Mouse (Mus musculus) hindbrain, postnatal 0 days (tissue): ENCODE data around the gene Raver2. TPM values are rescaled to one million over a fixed set of nuclear protein-coding genes. Genes with fewer than 3 reads are reported as not detected.

ENCODE experiments used
- ATAC-seq: fragments of 200-750 bp; cut with Nextera tagmentation; 2 replicates; pipeline ENCODE4 v1.8.0; 2017; ENCODE audit warnings: mild to moderate bottlenecking, moderate TSS enrichment, moderate library complexity
- DNase-seq: peaks from one replicate; pipeline ENCODE4 v3.0.0-alpha.2; 2015; ENCODE audit warnings: low spot score
- H3K27ac ChIP-seq: fragments of 300-500 bp; sonication (generic); 2 replicates; pipeline ENCODE4 v1.5.1; 2014; ENCODE audit warnings: mild to moderate bottlenecking
- H3K27me3 ChIP-seq: fragments of 300-500 bp; sonication (generic); 2 replicates; pipeline ENCODE4 v1.6.1; 2014; ENCODE audit warnings: low read length, mixed read lengths; ENCODE audit not compliant: insufficient read depth
- H3K36me3 ChIP-seq: fragments of 300-500 bp; sonication (generic); 2 replicates; pipeline ENCODE4 v1.6.1; 2014; ENCODE audit warnings: low read length, mixed read lengths; ENCODE audit not compliant: insufficient read depth
- H3K4me1 ChIP-seq: fragments of 300-500 bp; sonication (generic); 2 replicates; pipeline ENCODE4 v1.6.1; 2014; ENCODE audit warnings: antibody characterized with exemption, low read length, mixed read lengths; ENCODE audit not compliant: insufficient read depth
- H3K4me2 ChIP-seq: fragments of 300-500 bp; sonication (generic); 2 replicates; pipeline ENCODE4 v1.6.1; 2014; ENCODE audit warnings: low read depth, mild to moderate bottlenecking, low read length, moderate library complexity, mixed read lengths
- H3K4me3 ChIP-seq: fragments of 300-500 bp; sonication (generic); 2 replicates; pipeline ENCODE4 v1.5.1; 2014; ENCODE audit warnings: low read length
- H3K9ac ChIP-seq: fragments of 300-500 bp; sonication (generic); replicated peaks from 2 replicates; pipeline ENCODE4 v1.6.1; 2014; ENCODE audit warnings: mild to moderate bottlenecking, low read length, moderate library complexity, mixed read lengths
- H3K9me3 ChIP-seq: fragments of 300-500 bp; sonication (generic); 2 replicates; pipeline ENCODE4 v1.6.1; 2016; ENCODE audit warnings: low read length, mixed read lengths
- CTCF ChIP-seq: IDR thresholded peaks from 2 replicates; pipeline ENCODE4 v1.5.1; 2016; ENCODE audit warnings: antibody characterized with exemption, control low read depth, low read depth
- WGBS: fragments of 180-500 bp; shearing (Covaris S2); extraction: QIAGEN DNeasy Blood & Tissue Kit; methylation state at CpG from one replicate; pipeline ENCODE4 v1.1.7; 2014; 5-methylcytosine and 5-hydroxymethylcytosine counted together
- polyA plus RNA-seq: library from polyadenylated mRNA; unstranded; fragments of >200 nt; fragmentation: Nextera tagmentation; extraction: Ambion mirVana; gene quantifications from 2 replicates; pipeline ENCODE4 v1.2.1, GENCODE M21; 2015
- total RNA-seq: library from RNA; depleted of rRNA; stranded (reverse); fragments of >200 nt; gene quantifications from 2 replicates; pipeline ENCODE4 v1.2.3, GENCODE M21; 2014

Raver2 gene
- total and polyA plus RNA-seq, 2 experiments from 2014 or later: 6.6 to 20.2 TPM

DNA sequence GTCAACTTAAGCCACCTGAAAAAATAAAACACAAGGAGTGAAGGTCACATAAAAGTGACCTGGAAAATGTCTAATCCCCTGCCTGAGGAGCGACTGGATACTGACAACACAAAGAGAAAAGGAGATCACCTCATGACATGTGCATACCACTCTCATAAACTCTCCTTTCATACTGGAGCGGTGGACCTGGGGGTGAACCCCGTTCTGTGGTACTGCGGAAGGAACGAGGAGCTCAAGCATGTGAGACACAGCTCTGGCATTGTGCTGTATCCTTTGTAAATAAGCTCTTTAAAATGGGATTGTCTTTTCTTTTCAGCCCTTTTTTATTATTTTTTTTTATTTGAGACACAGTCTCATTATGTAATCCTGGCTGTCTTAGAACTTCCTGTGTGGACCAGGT lies 111.9 kb downstream of the Raver2 start:
- Histone ChIP-seq H3K36me3 (peaks cover 26% of the 10 kb centered on the region), H3K4me2 (no peak overlapping the region), H3K9ac (no peak overlapping the region), H3K4me1 (no peaks in the 10 kb centered on the region), H3K9me3 (no peaks in the 10 kb centered on the region), H3K4me3 (no peak overlapping the region), H3K27me3 (no peaks in the 10 kb centered on the region), H3K27ac (no peak overlapping the region)
- TF ChIP-seq CTCF: no peak
- WGBS: 72% methylated on average over 5 of the region's 5 CpGs
- no peak for DNase-seq
- no peak for ATAC-seq

DNA sequence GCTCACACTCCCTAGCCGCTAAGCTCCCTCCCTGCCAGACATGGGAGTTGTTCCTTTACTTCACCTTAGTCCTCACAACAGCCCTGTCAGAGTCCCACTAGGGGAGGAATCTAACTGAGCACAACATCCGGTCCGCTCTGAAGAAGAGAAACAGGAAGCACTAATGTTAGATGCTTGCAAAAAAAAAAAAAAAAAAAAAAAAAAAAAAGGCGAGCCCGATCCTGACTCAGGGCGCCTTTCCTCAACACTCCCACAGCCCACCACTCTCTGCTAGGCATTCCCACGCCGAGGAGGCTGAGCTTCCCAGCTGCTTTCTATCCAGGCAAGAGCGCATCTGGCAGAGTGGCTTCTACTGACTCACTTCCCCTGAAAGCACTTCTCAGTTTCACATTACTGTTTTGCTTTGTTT lies 113.8 kb downstream of the Raver2 start:
- H3K27ac ChIP-seq: no peak overlapping the region
- H3K27me3 ChIP-seq: no peaks in the 10 kb centered on the region
- H3K4me1 ChIP-seq: no peaks in the 10 kb centered on the region
- 73% methylated on average over 9 of the region's 9 CpGs for WGBS
- no peak for TF ChIP-seq CTCF
- DNase-seq (no peak), ATAC-seq (no peak)
- H3K9me3 ChIP-seq: no peaks in the 10 kb centered on the region
- peaks cover 20% of the 10 kb centered on the region; the same call in 1 of the 2 replicates for H3K36me3 ChIP-seq
- no peak overlapping the region for H3K9ac ChIP-seq
- H3K4me3 ChIP-seq: no peak overlapping the region
- no peak overlapping the region for H3K4me2 ChIP-seq

DNA sequence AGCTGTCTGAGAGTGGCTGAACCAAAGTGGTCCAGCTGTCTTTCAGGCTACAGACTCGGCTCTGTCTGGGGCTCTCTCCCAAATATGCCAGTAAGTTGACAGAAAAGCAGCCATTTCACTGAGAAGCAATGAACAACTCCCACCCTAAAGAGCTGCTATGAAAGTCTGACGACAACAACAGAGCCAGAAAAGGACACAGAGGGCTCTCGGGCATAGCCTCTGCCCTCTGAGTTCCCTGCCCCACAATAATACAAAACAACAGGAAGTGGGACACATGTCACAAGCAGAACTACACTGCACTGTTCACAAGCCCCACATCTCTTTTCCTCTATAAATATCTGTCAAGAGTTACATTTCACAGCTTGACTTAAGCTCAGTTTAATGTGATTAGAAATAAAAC lies 116.4 kb downstream of the Raver2 start:
- no peaks in the 10 kb centered on the region for H3K9me3 ChIP-seq
- no peak overlapping the region for H3K4me2 ChIP-seq
- H3K36me3 ChIP-seq: peaks cover 19% of the 10 kb centered on the region; the same call in 1 of the 2 replicates
- H3K27ac ChIP-seq: no peak overlapping the region
- H3K4me1 ChIP-seq: no peaks in the 10 kb centered on the region
- WGBS: 72% methylated on average over 3 of the region's 3 CpGs
- DNase-seq (no peak), ATAC-seq (no peak)
- H3K27me3 ChIP-seq: no peaks in the 10 kb centered on the region
- H3K4me3 ChIP-seq: no peak overlapping the region
- no peak overlapping the region for H3K9ac ChIP-seq
- no peak for TF ChIP-seq CTCF

DNA sequence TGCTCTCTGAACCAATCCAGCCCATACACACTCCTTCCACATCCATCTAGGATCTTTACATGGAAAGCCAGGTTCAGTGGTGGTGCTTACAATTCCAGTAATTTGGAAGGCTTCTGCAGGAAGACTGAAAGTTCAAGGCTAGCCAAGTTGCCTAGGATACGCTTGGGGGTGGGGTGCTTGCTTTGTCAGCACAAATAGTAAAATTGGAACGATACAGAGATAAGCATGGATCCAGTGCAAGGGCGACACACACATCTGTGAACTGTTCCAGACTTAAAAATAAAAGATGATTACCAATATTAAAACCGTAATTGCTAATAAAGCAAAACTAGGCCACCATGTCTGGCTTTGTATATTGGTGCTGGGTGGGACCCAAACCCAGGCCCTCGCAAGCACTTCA lies 117.8 kb downstream of the Raver2 start:
- Histone ChIP-seq H3K9ac (no peak overlapping the region), H3K4me1 (no peaks in the 10 kb centered on the region), H3K4me2 (no peak overlapping the region), H3K27ac (no peak overlapping the region), H3K36me3 (peaks cover 27% of the 10 kb centered on the region; the same call in 1 of the 2 replicates), H3K4me3 (no peak overlapping the region), H3K27me3 (no peaks in the 10 kb centered on the region), H3K9me3 (no peaks in the 10 kb centered on the region)
- no peak for ATAC-seq
- WGBS: 80% methylated on average over 5 of the region's 5 CpGs
- DNase-seq: no peak
- no peak for TF ChIP-seq CTCF

DNA sequence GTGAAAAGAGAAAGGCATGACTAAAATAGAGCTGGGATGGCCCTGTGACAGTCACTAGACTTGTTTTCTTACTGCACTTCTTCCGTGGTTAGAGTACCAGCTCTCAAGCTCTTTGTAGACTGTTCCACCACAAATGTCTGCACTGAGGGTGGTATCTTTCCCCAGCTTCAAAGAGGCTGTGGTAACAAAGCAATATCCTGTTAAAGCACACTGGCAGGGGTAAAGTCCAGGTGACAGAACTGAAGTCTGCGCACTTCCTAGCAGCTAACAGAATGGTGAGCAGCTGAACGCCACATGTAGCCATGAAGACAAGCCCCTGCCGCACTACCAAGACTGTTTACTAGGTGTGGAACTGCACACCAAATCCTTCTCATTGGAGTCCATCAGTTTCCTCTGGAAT lies 118.6 kb downstream of the Raver2 start:
- no peak for ATAC-seq
- 83% methylated on average over 4 of the region's 4 CpGs for WGBS
- no peak overlapping the region for H3K9ac ChIP-seq
- no peak for DNase-seq
- no peaks in the 10 kb centered on the region for H3K27me3 ChIP-seq
- H3K4me3 ChIP-seq: no peak overlapping the region
- H3K9me3 ChIP-seq: no peaks in the 10 kb centered on the region
- no peak overlapping the region for H3K27ac ChIP-seq
- TF ChIP-seq CTCF: no peak
- peaks cover 27% of the 10 kb centered on the region; the same call in 1 of the 2 replicates for H3K36me3 ChIP-seq
- H3K4me1 ChIP-seq: no peaks in the 10 kb centered on the region
- no peak overlapping the region for H3K4me2 ChIP-seq

DNA sequence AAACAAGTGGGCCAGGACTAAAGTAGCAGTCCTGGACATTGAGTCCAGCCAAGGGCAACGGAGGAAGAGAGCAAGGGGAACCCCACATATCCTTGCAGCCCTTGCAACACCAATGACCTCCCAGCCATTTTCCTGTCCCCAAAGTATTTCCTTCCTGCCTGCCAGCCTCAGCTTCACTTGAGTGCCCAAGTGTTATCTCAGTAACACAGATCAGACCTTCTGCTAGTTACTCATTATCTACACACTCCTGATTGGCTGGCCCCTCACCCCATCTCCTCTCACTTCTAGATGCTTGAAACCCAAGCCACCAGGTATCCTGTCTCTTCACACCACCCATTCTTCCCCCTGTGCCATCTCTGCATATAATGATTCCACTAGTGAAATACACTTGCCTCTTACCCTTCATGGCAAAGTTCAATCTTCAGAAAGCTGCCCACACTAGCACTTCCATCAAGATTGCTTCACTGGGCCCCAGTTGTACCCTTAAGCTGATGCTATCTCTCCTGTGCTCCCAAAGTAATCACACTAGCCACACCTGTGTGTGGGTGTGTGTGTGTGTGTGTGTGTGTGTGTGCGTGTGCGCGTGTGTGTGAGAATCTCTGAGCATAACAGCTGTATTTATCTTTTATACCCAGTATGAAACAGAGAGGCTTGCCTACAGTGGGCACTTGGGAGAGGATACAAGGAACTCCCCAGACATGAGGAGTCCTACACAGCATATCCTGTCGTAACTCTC lies 123.6 kb downstream of the Raver2 start:
- Histone ChIP-seq H3K9ac (no peak overlapping the region), H3K36me3 (peaks cover 15% of the 10 kb centered on the region; the same call in 1 of the 2 replicates), H3K4me2 (no peak overlapping the region), H3K4me3 (no peak overlapping the region), H3K27me3 (no peaks in the 10 kb centered on the region), H3K9me3 (no peaks in the 10 kb centered on the region), H3K4me1 (no peaks in the 10 kb centered on the region), H3K27ac (no peak overlapping the region)
- WGBS: 91% methylated on average over 5 of the region's 5 CpGs
- ATAC-seq (no peak), DNase-seq (no peak)
- no peak for TF ChIP-seq CTCF

DNA sequence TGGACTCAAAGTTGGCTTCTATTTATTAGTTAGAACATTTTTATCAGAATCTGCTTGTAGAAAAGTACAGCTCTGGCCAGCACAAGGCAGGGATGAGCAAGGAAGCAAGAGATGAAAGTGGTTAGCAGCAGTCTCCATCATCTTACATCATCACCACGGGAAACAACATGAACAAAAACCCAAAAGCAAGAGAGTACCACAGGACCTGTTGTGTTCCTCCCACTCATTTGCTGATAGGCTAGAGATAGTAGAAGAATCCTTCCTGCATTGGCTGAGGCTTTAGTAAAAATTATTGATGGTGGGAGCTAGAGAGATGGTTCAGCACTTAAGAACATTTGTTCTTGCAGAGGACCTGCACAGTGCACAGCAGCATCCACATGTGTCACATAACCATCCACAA lies 125.4 kb downstream of the Raver2 start:
- H3K4me2 ChIP-seq: no peak overlapping the region
- no peaks in the 10 kb centered on the region for H3K9me3 ChIP-seq
- ATAC-seq (no peak), DNase-seq (no peak)
- no peak overlapping the region for H3K9ac ChIP-seq
- H3K27ac ChIP-seq: no peak overlapping the region
- peaks cover 12% of the 10 kb centered on the region; the same call in 1 of the 2 replicates for H3K36me3 ChIP-seq
- no peaks in the 10 kb centered on the region for H3K27me3 ChIP-seq
- no peak overlapping the region for H3K4me3 ChIP-seq
- 89% methylated on average over 1 of the region's 1 CpGs for WGBS
- H3K4me1 ChIP-seq: no peaks in the 10 kb centered on the region
- TF ChIP-seq CTCF: no peak
